Mouse (Mus musculus) erythroid progenitor cell, adult 5-6 weeks (primary cell): ENCODE data around the gene Clcnka. TPM values are rescaled to one million over a fixed set of nuclear protein-coding genes. Genes with fewer than 3 reads are reported as not detected.

Source experiments
- ATAC-seq: replicated peaks from 2 replicates; pipeline ENCODE4 v1.8.0; 2016; ENCODE audit warnings: moderate number of reproducible peaks, mild to moderate bottlenecking, moderate TSS enrichment, inconsistent platforms; ENCODE audit not compliant: poor library complexity, low FRiP score, severe bottlenecking
- total RNA-seq, 2 experiments: library from RNA; stranded (forward) in 1 of 2; stranded (reverse) in 1 of 2; fragments of 150-400 nt in 1 of 2; fragments of 186-747, 209-891 nt in 1 of 2; gene quantifications; 2 replicates each; pipeline versions ENCODE4 v1.2.3 to v1.2.4; 2015 to 2017; ENCODE audit warnings: low replicate concordance in 2 of 2

The Clcnka gene
- total RNA-seq, 2 experiments from 2014 or later = not detected

DNA sequence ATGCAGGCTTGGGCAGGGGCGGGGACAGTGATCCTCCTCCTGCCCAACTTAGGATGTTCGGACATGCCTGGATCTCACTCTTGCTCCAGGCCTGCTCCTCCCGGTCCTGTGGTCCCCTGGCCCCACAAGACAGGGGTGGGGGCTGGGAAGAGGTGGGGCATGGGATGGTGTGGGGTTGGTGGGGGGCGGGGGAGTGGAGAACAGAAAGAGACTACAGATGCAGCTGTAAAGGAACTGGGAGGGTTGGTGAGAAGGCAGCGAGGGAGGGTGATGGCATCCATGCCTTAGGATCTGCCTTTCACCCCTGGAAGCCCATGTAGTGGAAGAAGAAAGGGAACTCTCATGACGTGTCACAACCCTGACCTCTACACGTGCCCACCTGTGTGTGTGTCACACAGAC lies 57.0 kb downstream of the Clcnka start:
- ATAC-seq = no peak

DNA sequence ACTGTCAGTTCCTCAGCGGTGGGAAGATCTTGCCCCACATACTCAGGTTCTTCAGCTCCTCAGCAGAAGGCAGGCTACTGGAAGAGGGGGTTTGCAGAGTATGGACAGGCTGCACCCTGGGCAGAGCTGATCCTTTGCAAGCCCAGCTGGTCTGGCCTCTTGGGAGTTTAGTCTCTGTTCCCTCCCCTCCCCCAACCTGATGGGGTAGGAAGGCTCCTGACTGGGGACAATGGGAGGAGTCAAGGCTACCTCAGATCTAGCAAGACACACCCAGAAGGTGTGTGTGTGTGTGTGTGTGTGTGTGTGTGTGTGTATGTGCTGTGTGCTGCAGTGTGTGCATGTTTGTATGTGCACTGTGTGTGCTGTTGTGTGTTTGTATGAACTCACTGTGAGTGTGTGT lies 59.7 kb downstream of the Clcnka start:
- ATAC-seq = no peak

DNA sequence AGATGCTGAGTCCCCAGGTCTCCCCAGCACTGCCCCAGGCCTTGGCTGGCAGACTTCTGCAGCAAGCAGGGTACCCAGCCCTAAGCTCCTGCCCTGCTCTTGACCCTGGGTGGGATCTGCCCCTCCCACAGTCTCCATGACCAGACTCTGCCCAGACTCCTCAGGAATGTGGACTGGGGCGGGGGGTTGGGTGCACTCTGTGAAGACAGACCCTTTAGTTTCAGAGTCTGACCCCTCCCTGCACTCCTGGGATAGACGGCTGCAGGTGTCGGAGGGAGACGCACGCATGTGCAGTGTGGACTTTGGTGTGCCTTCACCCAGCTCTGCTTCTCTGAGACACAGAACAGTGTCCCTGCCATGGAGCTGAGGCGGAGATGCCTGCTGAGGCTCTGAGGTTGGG lies 60.5 kb downstream of the Clcnka start:
- no peak for ATAC-seq

DNA sequence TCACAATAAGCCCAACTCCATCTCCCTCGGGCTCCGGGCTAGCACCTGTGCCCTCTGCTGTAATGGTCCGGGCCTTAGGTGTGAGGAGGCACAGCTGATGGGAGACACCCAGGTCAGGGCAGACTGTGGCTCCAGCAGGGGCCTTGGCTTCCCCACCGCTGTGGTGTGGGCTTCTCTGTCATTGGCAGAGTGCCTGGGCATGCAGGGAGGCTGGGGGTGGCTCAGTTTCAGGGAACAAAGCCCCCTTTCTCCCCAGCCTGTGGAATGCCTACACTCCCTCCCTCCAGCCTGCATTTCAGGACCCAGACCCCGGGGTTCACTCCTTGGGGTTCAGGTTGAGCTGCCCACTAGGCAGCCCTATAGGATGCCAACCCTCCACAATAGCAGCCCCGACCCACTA lies 62.3 kb downstream of the Clcnka start:
- ATAC-seq = no peak

DNA sequence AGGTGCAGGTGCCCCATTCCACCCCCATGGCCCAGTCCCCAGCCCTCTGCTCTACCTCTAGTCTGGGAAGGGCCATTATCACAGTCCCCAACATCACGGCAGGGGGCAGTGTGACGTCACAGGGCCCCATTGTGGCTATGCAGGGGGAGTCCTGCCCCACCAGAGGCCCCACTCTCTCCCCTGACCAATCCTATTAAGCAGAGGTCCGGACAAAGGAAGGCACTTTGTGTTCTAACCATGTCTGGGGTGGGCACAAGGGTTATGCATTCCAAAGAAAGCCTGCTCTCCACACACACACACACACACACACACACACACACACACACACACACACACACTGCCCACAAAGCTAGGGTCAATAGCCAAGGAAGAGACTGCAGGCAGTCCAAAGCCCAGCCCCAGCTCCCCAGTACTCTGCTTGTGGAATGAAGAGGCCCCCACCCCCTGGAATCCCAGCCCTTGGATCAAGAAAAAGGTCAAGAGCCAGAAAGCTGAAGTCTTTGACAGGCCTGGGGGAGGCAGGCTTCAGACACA lies 63.2 kb downstream of the Clcnka start:
- no peak for ATAC-seq

DNA sequence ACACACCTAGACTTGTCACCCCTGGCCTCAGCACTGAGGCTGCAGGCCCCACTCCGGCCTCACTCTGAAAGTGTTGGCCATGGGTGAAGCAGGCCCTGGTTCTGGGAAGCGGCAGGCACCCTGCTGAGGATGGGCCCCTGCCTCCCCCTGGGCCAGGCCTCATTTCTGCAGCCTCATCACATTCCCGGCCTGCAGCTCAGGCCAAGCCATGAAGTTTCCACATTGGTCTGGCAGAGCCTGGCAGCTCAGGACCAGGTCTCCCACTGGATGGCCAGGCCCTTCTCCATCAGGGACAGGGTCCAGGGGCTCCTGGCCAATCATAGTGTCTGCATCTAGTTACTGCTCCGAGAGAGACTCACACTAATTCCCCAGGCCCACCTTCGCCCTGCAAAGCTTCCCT lies 63.8 kb downstream of the Clcnka start:
- no peak for ATAC-seq

Other genes starting within 250 kb of the Clcnka start
- gene Rsg1, start 184.8 kb downstream of the Clcnka start, total RNA-seq (2015; ENCODE audit: low replicate concordance) = not detected in 2 replicates
- not detected in 2 replicates for gene Rsg1, start 184.8 kb downstream of the Clcnka start, total RNA-seq (2017; ENCODE audit: low replicate concordance)
- gene Arhgef19, start 159.2 kb downstream of the Clcnka start, total RNA-seq (2015; ENCODE audit: low replicate concordance) = not detected in 2 replicates
- gene Arhgef19, start 159.2 kb downstream of the Clcnka start, total RNA-seq (2017; ENCODE audit: low replicate concordance) = not detected in 2 replicates
- gene Epha2, start 97.5 kb downstream of the Clcnka start, total RNA-seq (2015; ENCODE audit: low replicate concordance) = 1.3 TPM in 1 of 2 replicates, not detected in the other
- 0.39 TPM in 1 of 2 replicates, not detected in the other for gene Epha2, start 97.5 kb downstream of the Clcnka start, total RNA-seq (2017; ENCODE audit: low replicate concordance)
- gene Fam131c, start 30.5 kb downstream of the Clcnka start, total RNA-seq (2015; ENCODE audit: low replicate concordance) = not detected in 2 replicates
- not detected in 2 replicates for gene Fam131c, start 30.5 kb downstream of the Clcnka start, total RNA-seq (2017; ENCODE audit: low replicate concordance)
- gene Clcnkb, start 17.3 kb upstream of the Clcnka start, total RNA-seq (2015; ENCODE audit: low replicate concordance) = not detected in 2 replicates
- not detected in 2 replicates for gene Clcnkb, start 17.3 kb upstream of the Clcnka start, total RNA-seq (2017; ENCODE audit: low replicate concordance)
- gene Hspb7, start 22.1 kb upstream of the Clcnka start, total RNA-seq (2015; ENCODE audit: low replicate concordance) = not detected in 2 replicates
- not detected in 2 replicates for gene Hspb7, start 22.1 kb upstream of the Clcnka start, total RNA-seq (2017; ENCODE audit: low replicate concordance)
- not detected in 2 replicates for gene Srarp, start 37.4 kb upstream of the Clcnka start, total RNA-seq (2015; ENCODE audit: low replicate concordance)
- gene Srarp, start 37.4 kb upstream of the Clcnka start, total RNA-seq (2017; ENCODE audit: low replicate concordance) = not detected in 2 replicates
- 1.4 and 14.3 TPM in 2 replicates for gene Zbtb17, start 45.9 kb upstream of the Clcnka start, total RNA-seq (2015; ENCODE audit: low replicate concordance)
- gene Zbtb17, start 45.9 kb upstream of the Clcnka start, total RNA-seq (2017; ENCODE audit: low replicate concordance) = 1.5 and 7.7 TPM in 2 replicates
- 72.9 and 77.1 TPM in 2 replicates for gene Spen, start 139.9 kb upstream of the Clcnka start, total RNA-seq (2015; ENCODE audit: low replicate concordance)
- gene Spen, start 139.9 kb upstream of the Clcnka start, total RNA-seq (2017; ENCODE audit: low replicate concordance) = 132 and 139 TPM in 2 replicates
- gene Fblim1, start 207.4 kb upstream of the Clcnka start, total RNA-seq (2015; ENCODE audit: low replicate concordance) = 0.72 and 2.9 TPM in 2 replicates
- 0.77 TPM in 1 of 2 replicates, not detected in the other for gene Fblim1, start 207.4 kb upstream of the Clcnka start, total RNA-seq (2017; ENCODE audit: low replicate concordance)
- not detected in 2 replicates for gene Tmem82, start 219.9 kb upstream of the Clcnka start, total RNA-seq (2015; ENCODE audit: low replicate concordance)
- gene Tmem82, start 219.9 kb upstream of the Clcnka start, total RNA-seq (2017; ENCODE audit: low replicate concordance) = not detected in 2 replicates
- gene Slc25a34, start 225.1 kb upstream of the Clcnka start, total RNA-seq (2015; ENCODE audit: low replicate concordance) = not detected in 2 replicates
- not detected in 2 replicates for gene Slc25a34, start 225.1 kb upstream of the Clcnka start, total RNA-seq (2017; ENCODE audit: low replicate concordance)